Mouse (Mus musculus) erythroblast, embryonic 14.5 days (primary cell): ENCODE data around the gene Odf2.

Experiments
- GATA1 ChIP-seq: IDR thresholded peaks from 2 replicates; pipeline ENCODE4 v1.6.1; 2012; ENCODE audit warnings: low read length, inconsistent platforms, mixed read lengths
- TAL1 ChIP-seq: IDR thresholded peaks from 3 replicates; pipeline ENCODE4 v1.6.1; 2012; ENCODE audit warnings: low read length, inconsistent platforms, mixed read lengths

DNA sequence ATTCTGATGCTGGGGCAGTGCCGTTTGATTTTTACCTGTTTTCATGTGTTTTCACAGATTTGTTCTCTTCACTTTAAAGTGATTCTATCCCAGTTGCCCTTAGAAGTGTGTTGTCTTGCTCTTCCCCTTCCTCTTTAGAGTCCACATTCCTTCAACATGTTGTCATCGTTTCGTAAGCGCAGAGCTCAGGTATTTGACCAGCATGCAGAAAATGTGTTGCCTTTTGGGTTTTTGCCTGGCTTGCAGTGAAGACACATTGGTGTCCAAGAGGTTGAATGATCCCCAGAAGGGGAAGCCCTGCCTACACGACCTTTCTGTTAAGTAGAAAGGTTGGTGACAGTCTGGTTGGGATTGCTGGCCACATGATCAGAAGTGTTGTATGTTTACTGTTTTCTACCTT, 79.6 kb downstream of the Odf2 start:
- TF ChIP-seq TAL1 (no peak), GATA1 (no peak)
